Mouse (Mus musculus) heart, postnatal 0 days (tissue): ENCODE data around the gene Vmac.

Experiments used
- CTCF ChIP-seq: IDR thresholded peaks from 2 replicates; pipeline ENCODE4 v1.5.1; 2016; ENCODE audit warnings: antibody characterized with exemption, control low read depth, low read depth
- EP300 ChIP-seq: IDR thresholded peaks from 2 replicates; pipeline ENCODE4 v1.6.1; 2016; ENCODE audit warnings: antibody characterized with exemption, low read depth

DNA sequence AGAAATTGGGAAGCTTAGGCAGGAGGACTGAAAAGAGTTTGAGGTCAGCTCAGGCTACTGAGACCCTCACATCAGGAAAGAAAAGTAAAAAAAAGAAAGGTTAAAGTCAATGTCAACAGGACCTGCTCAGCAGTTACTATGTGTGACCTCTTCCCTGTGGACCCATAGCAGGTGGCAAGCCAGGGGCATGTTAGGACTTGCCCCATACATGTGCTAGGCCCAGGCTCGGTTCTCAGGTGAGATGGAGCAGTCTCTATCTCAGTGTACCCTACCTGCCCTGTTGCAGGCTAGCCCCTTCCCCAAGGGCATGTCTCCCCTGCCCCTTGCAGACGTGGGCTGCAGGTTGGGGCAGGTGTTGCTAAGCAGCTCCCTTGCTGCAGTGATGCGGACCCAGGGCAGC is 8.1 kb downstream of the Vmac start:
- TF ChIP-seq EP300 (no peak), CTCF (no peak)
